Mouse (Mus musculus) erythroblast, embryonic 14.5 days (primary cell): ENCODE results near the gene Iffo1.

Source experiments
- GATA1 ChIP-seq: IDR thresholded peaks from 2 replicates; pipeline ENCODE4 v1.6.1; 2012; ENCODE audit warnings: low read length, inconsistent platforms, mixed read lengths
- TAL1 ChIP-seq: IDR thresholded peaks from 3 replicates; pipeline ENCODE4 v1.6.1; 2012; ENCODE audit warnings: low read length, inconsistent platforms, mixed read lengths

DNA sequence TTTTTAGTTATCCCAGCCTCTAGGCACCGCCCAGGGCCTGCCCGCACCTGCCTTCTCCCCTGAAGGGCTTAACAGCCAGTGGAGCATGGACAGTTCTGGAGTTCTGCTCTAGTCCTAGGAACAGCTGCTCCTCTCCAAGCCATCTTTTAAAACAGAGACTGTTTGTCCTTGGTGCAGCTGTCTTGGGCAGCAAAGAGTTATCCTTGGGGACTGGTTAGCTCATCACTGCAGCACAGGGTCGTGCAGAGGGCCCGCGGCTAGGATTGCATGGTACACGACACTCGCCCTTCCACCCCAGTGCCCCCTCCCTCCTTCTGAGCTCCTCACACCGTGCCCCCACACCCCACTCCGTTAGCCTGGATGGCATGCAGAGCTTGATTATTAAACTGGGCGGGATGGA is 2.3 kb downstream of the Iffo1 start:
- TF ChIP-seq GATA1 (no peak), TAL1 (no peak)
